In genomic region chr13:56266435-56266834, GRCm38 (mm10) we compare ENCODE assay signal across 9 mouse cellular contexts. TPM values are rescaled to one million over a fixed set of nuclear protein-coding genes. Genes with fewer than 3 reads are reported as not detected.
DNase-seq lines count a peak whose midpoint lies in the region; ATAC-seq and TF ChIP-seq lines count a peak whose summit lies in the region.
"Had no signal": no experiment of that assay in that cellular context is flagged by ENCODE, and none has a peak within 500 bp of the region (broad histone marks: within the 10 kb centered on the region; RNA-seq: fewer than 3 reads in every experiment).

No protein-coding gene starts in this region.

- no peak for TF ChIP-seq POLR2A in liver, adult 2 months (IDR thresholded peaks at IDR 0.05; ENCODE audit: extremely low read depth, insufficient read depth, low read length)
- TF ChIP-seq POLR2A in bone marrow, adult 2 months (IDR thresholded peaks at IDR 0.05; ENCODE audit: borderline replicate concordance, control insufficient read depth, low read depth, low read length), result no peak

- 47% methylated on average over 8 of the region's 8 CpGs for WGBS in forebrain, embryonic 10.5 days
- 34% methylated on average over 8 of the region's 8 CpGs for WGBS in forebrain, embryonic 16.5 days
- WGBS in liver, adult 2 months, result 40% methylated on average over 8 of the region's 8 CpGs
- 33% methylated on average over 8 of the region's 8 CpGs for WGBS in liver, embryonic 12.5 days (ENCODE audit: insufficient replicate concordance)
- 32% methylated on average over 8 of the region's 8 CpGs for WGBS in bone marrow, adult 2 months

- peak; percentile 35; the same call in 1 of the 2 replicates for TF ChIP-seq CTCF in liver, adult 2 months (IDR thresholded peaks at IDR 0.05; ENCODE audit: low read depth, low read length)
- TF ChIP-seq CTCF in bone marrow, adult 2 months (IDR thresholded peaks at IDR 0.05; ENCODE audit: control insufficient read depth, insufficient read depth, low read length), result peak; percentile 27; the same call in 1 of the 2 replicates
- TF ChIP-seq CTCF in left cerebral cortex, adult 2 months (IDR thresholded peaks at IDR 0.05), result peak; percentile 63

- no peak for ATAC-seq in forebrain, embryonic 16.5 days
- ATAC-seq in liver, embryonic 12.5 days, result no peak

- no peaks in the 10 kb centered on the region for H3K79me2 ChIP-seq in liver, adult 2 months (ENCODE audit: control insufficient read depth, insufficient read depth, low read length)

- H3K4me1 ChIP-seq in forebrain, embryonic 10.5 days, result peaks cover 12% of the 10 kb centered on the region
- peaks cover 4% of the 10 kb centered on the region; the same call in 1 of the 2 replicates for H3K4me1 ChIP-seq in forebrain, embryonic 16.5 days (replicated peaks; ENCODE audit: control insufficient read depth, insufficient read depth, low read length)
- H3K4me1 ChIP-seq in liver, adult 2 months (ENCODE audit: control insufficient read depth, insufficient read depth, low read length), result no peaks in the 10 kb centered on the region
- no peaks in the 10 kb centered on the region for H3K4me1 ChIP-seq in liver, embryonic 12.5 days
- H3K4me1 ChIP-seq in bone marrow, adult 2 months (ENCODE audit: control insufficient read depth, insufficient read depth, low read length), result no peaks in the 10 kb centered on the region

- H3K4me3 ChIP-seq in forebrain, embryonic 10.5 days, result no peak overlapping the region
- H3K4me3 ChIP-seq in forebrain, embryonic 16.5 days (replicated peaks; ENCODE audit: low read length), result no peak overlapping the region
- H3K4me3 ChIP-seq in liver, adult 2 months (ENCODE audit: insufficient read depth, low read depth, low read length), result no peak overlapping the region
- no peak overlapping the region for H3K4me3 ChIP-seq in liver, embryonic 12.5 days
- H3K4me3 ChIP-seq in bone marrow, adult 2 months (replicated peaks; ENCODE audit: control insufficient read depth, low read depth, low read length), result no peak overlapping the region
- H3K4me3 ChIP-seq in left cerebral cortex, adult 2 months, result no peak overlapping the region

- peak; percentile 50 for DNase-seq in forebrain, embryonic 10.5 days (ENCODE audit: extremely low spot score, low spot score)
- peak; percentile 31 for DNase-seq in liver, adult 2 months (ENCODE audit: extremely low read depth, low read depth, low spot score)
- peak in 1 of 2 experiments; percentile 27 for DNase-seq in left cerebral cortex, adult 2 months (ENCODE audit: extremely low spot score in 1 of 2, low spot score in 2 of 2)
- peak; percentile 81 for DNase-seq in retina, postnatal 1 day
- DNase-seq in gastrocnemius, postnatal 36 days, result no peak

- intact Hi-C loops in left cerebral cortex, adult 2 months (cut with DNase I), result loop anchor here (1.0 kb wide), 1 partner anchor 69 kb away; no protein-coding TSS in a partner anchor
- intact Hi-C loops in gastrocnemius, postnatal 36 days (cut with DNase I), result loop anchor here (2.0 kb wide), 1 partner anchor 68 kb away; no protein-coding TSS in a partner anchor

- no peak overlapping the region for H3K9ac ChIP-seq in forebrain, embryonic 16.5 days (replicated peaks; ENCODE audit: low read depth, low read length)
- no peak overlapping the region for H3K9ac ChIP-seq in liver, adult 2 months (ENCODE audit: low read depth, low read length)
- no peak overlapping the region for H3K9ac ChIP-seq in liver, embryonic 12.5 days

- H3K36me3 ChIP-seq in forebrain, embryonic 10.5 days (replicated peaks), result no peaks in the 10 kb centered on the region
- H3K36me3 ChIP-seq in forebrain, embryonic 16.5 days (ENCODE audit: control insufficient read depth, insufficient read depth), result no peaks in the 10 kb centered on the region
- no peaks in the 10 kb centered on the region for H3K36me3 ChIP-seq in liver, adult 2 months (ENCODE audit: control insufficient read depth, insufficient read depth, low read length)
- H3K36me3 ChIP-seq in liver, embryonic 12.5 days, result no peaks in the 10 kb centered on the region

- peaks cover 7% of the 10 kb centered on the region; the same call in 1 of the 2 replicates for H3K9me3 ChIP-seq in forebrain, embryonic 10.5 days
- no peaks in the 10 kb centered on the region for H3K9me3 ChIP-seq in forebrain, embryonic 16.5 days (ENCODE audit: control insufficient read depth, low read length)
- 0 out of 2 replicates have a peak, but pooled peaks cover 4% of the 10 kb centered on the region for H3K9me3 ChIP-seq in liver, embryonic 12.5 days (replicated peaks)

- H3K27me3 ChIP-seq in forebrain, embryonic 10.5 days (ENCODE audit: poor library complexity, severe bottlenecking), result peaks cover 55% of the 10 kb centered on the region
- peaks cover 12% of the 10 kb centered on the region; the same call in 1 of the 2 replicates for H3K27me3 ChIP-seq in forebrain, embryonic 16.5 days (replicated peaks; ENCODE audit: control insufficient read depth, insufficient read depth, low read length)
- H3K27me3 ChIP-seq in liver, adult 2 months (ENCODE audit: control insufficient read depth, insufficient read depth, low read length), result peaks cover 3% of the 10 kb centered on the region; the same call in 1 of the 2 replicates
- H3K27me3 ChIP-seq in liver, embryonic 12.5 days (replicated peaks), result peaks cover 43% of the 10 kb centered on the region

- no peak overlapping the region for H3K27ac ChIP-seq in forebrain, embryonic 10.5 days
- H3K27ac ChIP-seq in forebrain, embryonic 16.5 days (ENCODE audit: low read length), result no peak overlapping the region
- H3K27ac ChIP-seq in liver, adult 2 months (replicated peaks; ENCODE audit: insufficient read depth, low read depth, low read length), result no peak overlapping the region
- H3K27ac ChIP-seq in liver, embryonic 12.5 days, result no peak overlapping the region
- H3K27ac ChIP-seq in bone marrow, adult 2 months (ENCODE audit: control insufficient read depth, insufficient read depth, low read depth, low read length, poor library complexity), result no peak overlapping the region
- H3K27ac ChIP-seq in left cerebral cortex, adult 2 months, result no peak overlapping the region

- H3K4me2 ChIP-seq in forebrain, embryonic 16.5 days (ENCODE audit: low read length), result no peak overlapping the region
- no peak overlapping the region for H3K4me2 ChIP-seq in liver, embryonic 12.5 days

RNA-seq across cellular contexts. Expression of gene Neurog1, which starts 14.5 kb away (rescaled TPM):
- polyA plus RNA-seq in forebrain, embryonic 10.5 days (2016; fragmentation: Nextera tagmentation; extraction: Ambion mirVana), result 13.5 and 18.5 TPM in 2 replicates
- polyA plus RNA-seq in forebrain, embryonic 16.5 days (2015; fragmentation: Nextera tagmentation; extraction: Ambion mirVana), result 2.3 and 2.6 TPM in 2 replicates
- total RNA-seq in liver, adult 2 months (2014; rRNA removed), result not detected in 2 replicates
- not detected in 2 replicates for polyA plus RNA-seq in liver, adult 2 months (2012; rRNA removed)
- polyA plus RNA-seq in liver, embryonic 12.5 days (2016; fragmentation: Nextera tagmentation; extraction: Ambion mirVana), result not detected in 2 replicates
- polyA plus RNA-seq in bone marrow, adult 2 months (2011; ENCODE audit: insufficient read depth, insufficient read length, low replicate concordance, missing spikeins), result not detected in 2 replicates
- total RNA-seq in left cerebral cortex, adult 2 months (2021), result not detected
- total RNA-seq in gastrocnemius, postnatal 36 days (2021), result not detected
- polyA plus RNA-seq: heart, embryonic 16.5 days had no signal

RNA-seq across cellular contexts. Expression of gene Cxcl14, which starts 29.9 kb away (rescaled TPM):
- polyA plus RNA-seq in forebrain, embryonic 10.5 days (2016; fragmentation: Nextera tagmentation; extraction: Ambion mirVana), result 2.3 and 2.7 TPM in 2 replicates
- polyA plus RNA-seq in forebrain, embryonic 16.5 days (2015; fragmentation: Nextera tagmentation; extraction: Ambion mirVana), result 12.8 and 20.9 TPM in 2 replicates
- total RNA-seq in liver, adult 2 months (2014; rRNA removed), result 0.20 and 0.46 TPM in 2 replicates
- polyA plus RNA-seq in liver, adult 2 months (2012; rRNA removed), result 2.2 and 2.6 TPM in 2 replicates
- polyA plus RNA-seq in liver, embryonic 12.5 days (2016; fragmentation: Nextera tagmentation; extraction: Ambion mirVana), result 0.41 and 1.6 TPM in 2 replicates
- polyA plus RNA-seq in bone marrow, adult 2 months (2011; ENCODE audit: insufficient read depth, insufficient read length, low replicate concordance, missing spikeins), result 31.8 and 51.2 TPM in 2 replicates
- 100 to 1,000 TPM; 135 to 143 TPM for total RNA-seq in left cerebral cortex, adult 2 months (2021)
- total RNA-seq in gastrocnemius, postnatal 36 days (2021), result 10 to 100 TPM; 43.4 to 63.2 TPM

Comparison
In these comparisons a context has a peak if more than half of its experiments do, and no peak if none do; other contexts are left out.
1. DNase-seq: peak in forebrain, embryonic 10.5 days (single experiment), liver, adult 2 months (single experiment) and retina, postnatal 1 day (single experiment); none in gastrocnemius, postnatal 36 days (0 of 2).
2. Peak in every context shown above with its lines, with median percentiles within 50 percentile points of each other: CTCF ChIP-seq.